Mouse (Mus musculus) cerebral cortex, adult 2 months (tissue): ENCODE data around the gene Irf9.

Experiments
- WGBS: fragments of 180-500 bp; shearing (Covaris S2); methylation state at CpG from one replicate; pipeline ENCODE4 v1.1.7; 2018; 5-methylcytosine and 5-hydroxymethylcytosine counted together

The Irf9 gene

GRCm38 (mm10) chr14:55603271-55603632 is at the start of gene Irf9:
Irf9 (plus strand) TSS chr14:55603571.
- 88% methylated on average over 7 of the region's 7 CpGs for WGBS

GRCm38 (mm10) chr14:55555788-55556187 is 47.6 kb upstream of the Irf9 start:
- 86% methylated on average over 3 of the region's 3 CpGs for WGBS

- 29% methylated on average over 5 of the region's 5 CpGs for WGBS
Observed at GRCm38 (mm10) chr14:55557003-55557402, 46.4 kb upstream of the Irf9 start.

DNA sequence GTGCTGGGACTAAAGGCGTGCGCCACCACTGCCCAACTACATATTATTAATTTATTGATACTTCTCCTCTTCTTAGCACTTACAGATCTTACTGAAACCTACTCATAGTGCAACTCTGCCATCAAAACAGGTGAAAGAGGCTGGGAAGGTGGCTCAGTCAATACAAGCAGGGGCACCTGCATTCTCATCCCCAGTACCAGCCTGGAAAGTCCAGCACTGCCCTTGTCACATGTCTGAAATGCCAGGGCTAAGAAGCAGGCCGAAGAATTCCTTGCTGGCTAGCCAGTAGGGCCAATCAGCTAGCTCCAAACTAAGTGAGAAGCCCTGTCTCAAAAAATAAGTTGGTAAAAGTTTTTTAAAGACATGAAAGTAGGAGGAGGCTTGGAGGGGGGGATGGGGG is 45.8 kb upstream of the Irf9 start:
- 93% methylated on average over 3 of the region's 3 CpGs for WGBS

- WGBS: 49% methylated on average over 6 of the region's 6 CpGs
Observed at GRCm38 (mm10) chr14:55558740-55559448, 44.5 kb upstream of the Irf9 start.

DNA sequence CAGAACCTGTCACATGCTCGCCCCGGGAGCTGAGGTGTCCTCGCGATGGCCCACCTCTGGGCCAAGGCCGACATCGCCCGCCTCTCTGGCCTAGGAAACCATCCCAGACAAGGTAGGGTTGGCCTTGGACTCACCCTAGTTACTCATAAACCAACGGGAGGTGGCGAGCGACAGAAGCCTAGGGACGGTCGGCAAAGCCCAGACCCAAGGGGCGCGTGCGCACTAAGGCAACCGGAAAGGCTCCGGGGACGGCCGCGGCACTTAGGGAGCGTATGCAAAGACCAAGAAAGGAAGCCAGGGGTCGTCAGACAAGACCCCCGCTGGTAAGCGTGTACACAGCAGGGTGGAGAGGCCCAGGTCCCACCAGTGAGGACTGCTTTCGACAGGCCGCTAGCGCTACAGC is 43.6 kb upstream of the Irf9 start, which contains the start of gene Dcaf11:
Gene Dcaf11, plus strand, starts transcription at position 208 of the 403 bp plus-strand sequence.
- WGBS: under 1% methylated on average over 27 of the region's 27 CpGs

- under 1% methylated on average over 51 of the region's 51 CpGs for WGBS
Observed at GRCm38 (mm10) chr14:55560202-55561073, 42.9 kb upstream of the Irf9 start, which contains the start of gene A730061H03Rik. A730061H03Rik (minus strand) TSS chr14:55560406.

DNA sequence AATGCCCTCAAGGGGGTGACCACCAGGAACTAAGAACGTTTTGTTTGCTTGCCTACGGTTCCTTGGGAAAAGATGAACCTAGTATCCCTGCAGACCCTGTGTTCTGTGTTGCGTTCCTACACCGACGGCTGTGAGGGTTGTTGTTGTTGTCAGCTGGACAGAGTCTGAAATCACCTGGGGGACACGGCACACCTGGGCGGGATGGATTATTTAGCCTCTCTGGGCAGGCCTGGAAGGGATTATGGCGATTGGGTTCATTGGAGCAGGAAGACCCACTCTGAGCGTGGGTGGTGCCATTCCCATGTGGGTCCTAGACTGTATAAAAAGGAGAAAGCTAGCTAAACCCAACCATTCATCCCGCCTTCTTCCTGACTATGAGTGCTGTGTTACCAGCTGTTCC is 41.5 kb upstream of the Irf9 start:
- 87% methylated on average over 10 of the region's 10 CpGs for WGBS

DNA sequence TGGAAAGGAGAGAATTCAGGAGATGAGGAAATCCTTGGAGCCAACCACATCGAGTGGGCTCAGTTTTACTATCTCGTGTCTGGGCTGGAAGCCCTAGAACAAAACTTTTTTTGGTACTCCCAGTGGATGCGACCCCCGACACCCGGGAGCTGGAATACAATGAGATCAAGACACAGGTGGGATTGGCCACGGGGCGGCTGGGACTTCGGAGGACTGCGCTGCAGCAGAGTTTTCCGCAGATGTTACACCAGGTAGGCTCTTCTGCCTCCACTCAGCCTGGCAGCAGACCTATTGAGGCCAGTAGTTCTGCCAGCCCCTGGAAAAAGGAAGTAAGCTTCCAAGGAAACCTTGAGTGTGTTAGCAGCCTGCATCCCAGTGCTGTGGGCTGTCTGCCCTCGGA is 40.1 kb upstream of the Irf9 start:
- 91% methylated on average over 11 of the region's 11 CpGs for WGBS

DNA sequence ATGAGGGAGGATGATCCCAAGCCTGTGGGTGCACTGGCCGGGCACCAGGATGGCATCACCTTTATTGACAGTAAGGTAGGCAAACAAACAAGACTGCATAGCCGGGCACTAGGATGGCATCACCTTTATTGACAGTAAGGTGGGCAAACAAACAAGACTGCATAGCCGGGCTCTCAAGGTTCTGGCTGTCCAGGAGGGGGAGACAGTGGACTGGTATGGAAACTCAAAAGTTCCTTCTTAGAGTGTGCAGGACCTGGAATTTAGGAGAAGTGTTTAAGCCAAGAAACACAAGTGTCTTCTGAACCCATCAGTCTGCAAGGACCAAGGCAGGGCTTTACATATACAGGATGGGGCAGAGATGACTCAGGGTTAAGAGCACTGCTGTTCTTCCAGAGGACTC is 37.6 kb upstream of the Irf9 start:
- 83% methylated on average over 3 of the region's 3 CpGs for WGBS

DNA sequence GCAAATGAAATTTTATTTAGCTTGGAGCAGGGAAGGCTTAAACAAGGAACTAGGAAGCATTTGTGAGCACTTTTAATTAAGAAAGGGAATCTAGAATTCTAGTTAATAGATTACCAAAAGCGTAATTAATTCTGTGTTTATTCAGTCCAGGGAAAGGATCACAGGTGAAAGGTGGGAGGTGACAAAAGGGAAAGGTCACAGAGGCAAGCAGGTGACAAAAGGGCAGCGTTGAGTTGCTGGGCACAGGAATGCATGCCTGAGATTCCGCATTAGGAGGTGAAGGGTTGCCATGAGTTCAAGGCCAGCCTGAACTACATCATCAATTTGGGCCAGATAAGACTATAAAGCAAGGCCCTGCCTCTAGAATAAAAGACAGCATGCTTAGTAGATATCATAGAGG is 35.9 kb upstream of the Irf9 start:
- 97% methylated on average over 3 of the region's 3 CpGs for WGBS

- WGBS: 98% methylated on average over 2 of the region's 2 CpGs
Observed at GRCm38 (mm10) chr14:55570588-55570987, 32.8 kb upstream of the Irf9 start.

DNA sequence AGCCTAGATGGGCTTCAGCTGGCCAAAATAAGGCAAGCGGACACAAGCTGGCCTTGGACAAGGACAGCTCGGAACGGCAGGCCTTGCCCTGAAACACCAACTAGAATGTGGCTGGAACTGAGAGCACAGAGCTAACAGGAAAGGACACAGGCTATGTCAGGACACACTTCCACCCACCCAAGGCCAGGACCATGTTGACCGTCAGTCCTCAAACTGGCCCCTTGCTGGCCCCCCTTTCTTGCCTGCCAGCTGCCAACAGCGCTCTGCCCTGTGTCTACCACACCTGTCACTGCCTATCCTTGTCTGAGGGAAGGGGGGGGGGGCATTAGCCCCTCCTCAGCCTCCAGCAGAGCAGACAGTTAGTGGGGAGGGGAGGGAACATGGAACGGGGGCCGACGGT is 28.1 kb upstream of the Irf9 start, which contains the start of gene Fitm1:
Gene Fitm1, plus strand, starts transcription at position 316 of the 400 bp plus-strand sequence.
- 76% methylated on average over 8 of the region's 8 CpGs for WGBS

DNA sequence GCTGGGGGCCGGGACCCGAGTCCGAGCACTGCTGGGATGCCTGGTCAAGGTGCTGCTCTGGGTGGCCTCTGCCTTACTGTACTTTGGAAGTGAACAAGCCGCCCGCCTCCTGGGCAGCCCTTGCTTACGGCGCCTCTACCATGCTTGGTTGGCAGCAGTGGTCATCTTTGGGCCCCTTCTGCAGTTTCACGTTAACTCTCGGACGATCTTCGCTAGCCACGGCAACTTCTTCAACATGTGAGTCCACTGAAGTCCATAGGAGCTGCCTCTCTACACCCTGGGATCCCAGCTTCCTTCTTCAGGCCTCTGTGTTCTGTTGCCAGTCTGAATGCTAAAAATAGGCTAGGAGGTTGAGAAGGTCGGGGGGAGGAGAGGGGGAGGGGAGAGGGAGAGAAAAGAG is 27.7 kb upstream of the Irf9 start:
- WGBS: 79% methylated on average over 13 of the region's 13 CpGs

- WGBS: 67% methylated on average over 16 of the region's 16 CpGs
Observed at GRCm38 (mm10) chr14:55576376-55576775, 27.0 kb upstream of the Irf9 start.

DNA sequence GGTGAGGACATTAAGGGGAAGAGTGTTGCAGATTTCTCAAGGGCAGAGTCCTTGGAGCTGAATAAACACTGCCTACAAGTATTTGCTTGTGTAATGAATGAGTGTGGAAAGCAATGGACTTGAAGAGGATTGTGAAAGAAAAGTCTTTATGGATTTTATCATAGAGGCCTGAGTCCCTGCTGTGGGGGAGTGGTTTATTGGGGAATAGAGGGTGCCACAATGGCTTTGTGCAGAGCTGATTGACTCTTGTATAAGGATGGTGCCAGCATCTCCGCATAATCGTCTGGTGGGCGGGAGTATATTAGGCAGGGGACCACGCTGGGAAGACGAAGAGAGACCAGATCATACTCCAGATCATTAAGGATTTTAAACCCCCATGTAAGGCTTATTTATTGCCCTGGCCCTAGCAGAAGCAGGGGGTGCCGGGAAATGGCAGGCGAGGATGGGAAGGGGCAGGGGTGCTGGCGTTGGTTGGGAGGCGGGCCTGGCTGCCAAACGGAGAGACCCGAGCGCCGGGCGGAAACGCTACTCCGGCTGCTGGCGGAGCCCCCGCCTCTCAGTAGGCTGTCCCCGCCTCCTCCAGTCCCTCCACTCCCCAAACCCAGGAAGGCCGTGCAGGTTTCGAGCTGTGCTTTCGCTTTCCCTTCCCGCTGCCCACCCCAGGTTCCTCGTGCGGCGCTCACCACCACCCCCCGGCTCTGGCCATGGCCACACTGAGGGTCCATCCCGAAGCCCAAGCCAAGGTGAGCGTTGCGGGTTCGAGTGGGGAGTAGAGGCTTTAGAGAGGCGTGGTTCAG is 25.3 kb upstream of the Irf9 start, which contains the start of gene Psme1:
Gene Psme1, plus strand, starts transcription at position 253 of the 797 bp plus-strand sequence.
- 1% methylated on average over 32 of the region's 32 CpGs for WGBS

GRCm38 (mm10) chr14:55578668-55579269 is 24.6 kb upstream of the Irf9 start:
- WGBS: 37% methylated on average over 6 of the region's 6 CpGs

- 85% methylated on average over 23 of the region's 23 CpGs for WGBS
Observed at GRCm38 (mm10) chr14:55579511-55580496, 23.6 kb upstream of the Irf9 start.

GRCm38 (mm10) chr14:55580731-55581130 is 22.6 kb upstream of the Irf9 start:
- 93% methylated on average over 16 of the region's 16 CpGs for WGBS
